Mouse (Mus musculus) CH12.LX (cell line): Measurements from ENCODE around the gene Tdpoz1. TPM values are rescaled to one million over a fixed set of nuclear protein-coding genes. Genes with fewer than 3 reads are reported as not detected.
"Not testable (repeated sequence)": the region's sequence is repeated elsewhere in the genome, so short reads cannot be mapped to it uniquely, and the experiment has no call there.

ENCODE experiments used
- DNase-seq: peaks from one replicate; pipeline ENCODE4 v3.0.0-alpha.2; 2013; ENCODE audit errors: extremely low read depth
- H3K27ac ChIP-seq: 2 replicates; pipeline ENCODE4 v1.5.1; 2012; ENCODE audit warnings: low read depth, mild to moderate bottlenecking, control low read depth, moderate library complexity; ENCODE audit not compliant: insufficient read depth
- H3K27me3 ChIP-seq: replicated peaks from 2 replicates; pipeline ENCODE3; 2012; ENCODE audit warnings: inconsistent platforms
- H3K36me3 ChIP-seq, 2 experiments: replicated peaks in 1 of 2; 2 replicates each; pipeline versions ENCODE3 to v1.6.1; 2012; ENCODE audit warnings: inconsistent platforms in 1 of 2, low read length in 1 of 2, mild to moderate bottlenecking in 1 of 2, mixed read lengths in 1 of 2, moderate library complexity in 1 of 2; ENCODE audit not compliant: control insufficient read depth in 1 of 2, insufficient read depth in 1 of 2
- H3K4me1 ChIP-seq, 2 experiments: 2 replicates each; pipeline ENCODE4 v1.6.1; 2012; ENCODE audit warnings: inconsistent platforms in 1 of 2, moderate library complexity in 1 of 2; ENCODE audit not compliant: insufficient read depth in 2 of 2, control insufficient read depth in 1 of 2
- H3K4me2 ChIP-seq: 2 replicates; pipeline ENCODE4 v1.6.1; 2012; ENCODE audit warnings: low read depth, mild to moderate bottlenecking, control low read depth; ENCODE audit not compliant: poor library complexity, insufficient read depth, severe bottlenecking
- H3K4me3 ChIP-seq, 3 experiments: fragments of 150-350 bp in 1 of 3; sonication (generic) in 1 of 3; replicated peaks in 1 of 3; 2 replicates each; pipeline versions ENCODE3 to v1.5.1; 2011 to 2012; ENCODE audit warnings: low read depth in 2 of 3, low read length in 2 of 3, mild to moderate bottlenecking in 2 of 3, moderate library complexity in 2 of 3, control low read depth in 1 of 3, improper control_type of control experiment in 1 of 3, inconsistent platforms in 1 of 3, mixed read lengths in 1 of 3; ENCODE audit not compliant: poor library complexity in 1 of 3
- H3K79me2 ChIP-seq: replicated peaks from 2 replicates; pipeline ENCODE4 v1.6.1; 2012; ENCODE audit warnings: mild to moderate bottlenecking, moderate library complexity; ENCODE audit not compliant: control insufficient read depth, poor library complexity, insufficient read depth, severe bottlenecking; ENCODE audit errors: extremely low read depth
- H3K9ac ChIP-seq: 2 replicates; pipeline ENCODE4 v1.6.1; 2012; ENCODE audit warnings: low read depth, mild to moderate bottlenecking, control low read depth, moderate library complexity; ENCODE audit not compliant: insufficient read depth
- H3K9me3 ChIP-seq: replicated peaks from 2 replicates; pipeline ENCODE3; 2012; ENCODE audit warnings: low read length, inconsistent platforms, mixed read lengths
- dilution Hi-C: fragments of 300-500 bp; cut with MboI; formaldehyde crosslinking; loops from 2 replicates; pipeline ENCODE4 v1.14.3; 2020; ENCODE audit warnings: low sequenced_read_pairs; ENCODE audit not compliant: extremely low pct_unique_long_range_greater_than_20kb, extremely low pct_ligation_motif_present
- in situ Hi-C: fragments of 300-500 bp; cut with MboI; formaldehyde crosslinking; loops from 3 replicates; pipeline ENCODE4 v1.14.3; 2019; ENCODE audit warnings: low sequenced_read_pairs, low pct_ligation_motif_present, low pct_unique_long_range_greater_than_20kb, mixed read lengths
- polyA plus RNA-seq: library from polyadenylated mRNA; unstranded; fragments of >175 nt; gene quantifications from 2 replicates; pipeline ENCODE4 v1.2.1, GENCODE M21; 2012; ENCODE audit warnings: low read depth; ENCODE audit not compliant: insufficient read length
- total RNA-seq, 2 experiments: library from RNA; depleted of rRNA; stranded (reverse); fragments of 300-350 nt in 1 of 2; fragments of >200 nt in 1 of 2; gene quantifications; 2 replicates each; pipeline ENCODE4 v1.2.3; 2012 to 2014

Tdpoz1 gene
- total RNA-seq (2012; rRNA removed) (not detected in 2 replicates), total RNA-seq (2014; rRNA removed) (not detected in 2 replicates), polyA plus RNA-seq (not detected in 2 replicates)

GRCm38 (mm10) chr3:93676210-93676609 is at the start of gene Tdpoz1:
Gene Tdpoz1, minus strand, starts transcription at chr3:93676310.
- H3K4me1 ChIP-seq, in situ Hi-C loops, dilution Hi-C loops, H3K79me2 ChIP-seq, H3K4me3 ChIP-seq, H3K9me3 ChIP-seq, H3K27me3 ChIP-seq, H3K4me2 ChIP-seq, H3K36me3 ChIP-seq, H3K27ac ChIP-seq, H3K9ac ChIP-seq, DNase-seq: not testable (repeated sequence)

- H3K4me3 ChIP-seq, H3K27me3 ChIP-seq, H3K9ac ChIP-seq, DNase-seq, H3K27ac ChIP-seq, H3K79me2 ChIP-seq, in situ Hi-C loops, H3K36me3 ChIP-seq, H3K9me3 ChIP-seq, H3K4me1 ChIP-seq, H3K4me2 ChIP-seq, dilution Hi-C loops: not testable (repeated sequence)
These were observed 33.0 kb upstream of the Tdpoz1 start for GRCm38 (mm10) chr3:93708969-93709637.

GRCm38 (mm10) chr3:93692970-93693369 is 16.9 kb upstream of the Tdpoz1 start, which contains the start of gene Gm37596:
Gene Gm37596, minus strand, starts transcription at chr3:93693070.
- H3K4me3 ChIP-seq, H3K27me3 ChIP-seq, H3K9ac ChIP-seq, H3K79me2 ChIP-seq, dilution Hi-C loops, H3K27ac ChIP-seq, H3K36me3 ChIP-seq, DNase-seq, H3K9me3 ChIP-seq, in situ Hi-C loops, H3K4me2 ChIP-seq, H3K4me1 ChIP-seq: not testable (repeated sequence)

GRCm38 (mm10) chr3:93670805-93671503 is 5.2 kb downstream of the Tdpoz1 start:
- H3K79me2 ChIP-seq, H3K9me3 ChIP-seq, H3K9ac ChIP-seq, DNase-seq, H3K27me3 ChIP-seq, H3K36me3 ChIP-seq, H3K4me1 ChIP-seq, dilution Hi-C loops, H3K4me3 ChIP-seq, H3K4me2 ChIP-seq, in situ Hi-C loops, H3K27ac ChIP-seq: not testable (repeated sequence)
